Mouse (Mus musculus) myocyte (in vitro differentiated cells): ENCODE results near the gene Dnajc30.

Experiments
- MAX ChIP-seq: IDR thresholded peaks from one replicate; pipeline ENCODE4 v1.6.1; 2011; ENCODE audit warnings: low read depth, mild to moderate bottlenecking, control low read depth
- MYOD1 ChIP-seq, 3 experiments: IDR thresholded peaks; one replicate each; pipeline ENCODE4 v1.6.1; 2011; ENCODE audit warnings: control low read depth in 2 of 3, low read depth in 2 of 3, mild to moderate bottlenecking in 2 of 3, moderate library complexity in 1 of 3; ENCODE audit not compliant: insufficient read length in 2 of 3, control insufficient read depth in 1 of 3
- POLR2A ChIP-seq: IDR thresholded peaks from one replicate; pipeline ENCODE4 v1.6.1; 2011; ENCODE audit warnings: low read depth, mild to moderate bottlenecking, control low read depth, moderate library complexity; ENCODE audit not compliant: insufficient read length

- TF ChIP-seq POLR2A = no peak
- TF ChIP-seq MYOD1 (IDR thresholded peaks at IDR 0.05; ENCODE audit: control insufficient read depth in 1 of 3, insufficient read length in 2 of 3, low read depth in 2 of 3) = no peak
- no peak for TF ChIP-seq MAX
Observed at GRCm38 (mm10) chr5:135015497-135015896, 48.5 kb upstream of the Dnajc30 start.
